Mouse (Mus musculus) forebrain, embryonic 14.5 days (tissue): ENCODE measurements at regions not wholly inside any gene's neighbourhood (a gene's known extent, or its start where the extent isn't known, plus 50 kb on each side); places are given as distances from the start of the nearest gene placed in this dataset.

Experiments used
- ATAC-seq: fragments of 200-750 bp; cut with Nextera tagmentation; 2 replicates; pipeline ENCODE4 v1.8.0; 2017; ENCODE audit warnings: mild to moderate bottlenecking, moderate library complexity
- DNase-seq: peaks from one replicate; pipeline ENCODE4 v3.0.0-alpha.2; 2015; ENCODE audit warnings: low spot score
- H3K27ac ChIP-seq: fragments of 300-500 bp; sonication (generic); 2 replicates; pipeline ENCODE4 v1.5.1; 2014; ENCODE audit warnings: low read depth, mild to moderate bottlenecking, control low read depth, low read length, moderate library complexity
- H3K27me3 ChIP-seq: fragments of 300-500 bp; sonication (generic); replicated peaks from 2 replicates; pipeline ENCODE4 v1.6.1; 2014; ENCODE audit warnings: low read length, control low read depth, mixed read lengths; ENCODE audit not compliant: control insufficient read depth, insufficient read depth
- H3K36me3 ChIP-seq: fragments of 300-500 bp; sonication (generic); 2 replicates; pipeline ENCODE4 v1.6.1; 2014; ENCODE audit warnings: low read length, control low read depth; ENCODE audit not compliant: control insufficient read depth, insufficient read depth
- H3K4me1 ChIP-seq: fragments of 300-500 bp; sonication (generic); 2 replicates; pipeline ENCODE4 v1.6.1; 2014; ENCODE audit warnings: antibody characterized with exemption, low read length, control low read depth; ENCODE audit not compliant: control insufficient read depth, insufficient read depth
- H3K4me2 ChIP-seq: fragments of 300-500 bp; sonication (generic); 2 replicates; pipeline ENCODE4 v1.6.1; 2014; ENCODE audit warnings: mild to moderate bottlenecking, control low read depth, low read length
- H3K4me3 ChIP-seq: fragments of 300-500 bp; sonication (generic); 2 replicates; pipeline ENCODE4 v1.5.1; 2014; ENCODE audit warnings: low read depth, low read length, control low read depth
- H3K9ac ChIP-seq: fragments of 300-500 bp; sonication (generic); 2 replicates; pipeline ENCODE4 v1.6.1; 2014; ENCODE audit warnings: mild to moderate bottlenecking, low read length, control low read depth, moderate library complexity
- H3K9me3 ChIP-seq: fragments of 300-500 bp; sonication (generic); replicated peaks from 2 replicates; pipeline ENCODE4 v1.6.1; 2016; ENCODE audit warnings: low read length, control low read depth, mixed read lengths; ENCODE audit not compliant: control insufficient read depth
- WGBS: fragments of 180-500 bp; shearing (Covaris S2); extraction: QIAGEN DNeasy Blood & Tissue Kit; methylation state at CpG from one replicate; pipeline ENCODE4 v1.1.7; 2014; 5-methylcytosine and 5-hydroxymethylcytosine counted together

GRCm38 (mm10) chr14:28664121-28664520, 159.6 kb downstream of the Wnt5a start:
- H3K36me3 ChIP-seq, result no peaks in the 10 kb centered on the region
- no peak for DNase-seq
- H3K4me1 ChIP-seq, result no peaks in the 10 kb centered on the region
- H3K27ac ChIP-seq, result no peak overlapping the region
- WGBS, result 49% methylated on average over 7 of the region's 7 CpGs
- no peak overlapping the region for H3K4me2 ChIP-seq
- ATAC-seq, result no peak
- no peak overlapping the region for H3K4me3 ChIP-seq
- H3K9me3 ChIP-seq, result no peaks in the 10 kb centered on the region
- no peaks in the 10 kb centered on the region for H3K27me3 ChIP-seq
- H3K9ac ChIP-seq, result no peak overlapping the region

- Histone ChIP-seq H3K27ac (no peak overlapping the region), H3K4me2 (no peak overlapping the region), H3K9me3 (no peaks in the 10 kb centered on the region), H3K27me3 (no peaks in the 10 kb centered on the region), H3K4me3 (no peak overlapping the region), H3K4me1 (0 out of 2 replicates have a peak, but pooled peaks cover 2% of the 10 kb centered on the region), H3K9ac (no peak overlapping the region), H3K36me3 (no peaks in the 10 kb centered on the region)
- peak; percentile 75; the same call in 1 of the 2 replicates for ATAC-seq
- DNase-seq, result peak; percentile 75
- WGBS, result 56% methylated on average over 5 of the region's 5 CpGs
These were observed 170.9 kb downstream of the Wnt5a start for GRCm38 (mm10) chr14:28675476-28675875.

DNA sequence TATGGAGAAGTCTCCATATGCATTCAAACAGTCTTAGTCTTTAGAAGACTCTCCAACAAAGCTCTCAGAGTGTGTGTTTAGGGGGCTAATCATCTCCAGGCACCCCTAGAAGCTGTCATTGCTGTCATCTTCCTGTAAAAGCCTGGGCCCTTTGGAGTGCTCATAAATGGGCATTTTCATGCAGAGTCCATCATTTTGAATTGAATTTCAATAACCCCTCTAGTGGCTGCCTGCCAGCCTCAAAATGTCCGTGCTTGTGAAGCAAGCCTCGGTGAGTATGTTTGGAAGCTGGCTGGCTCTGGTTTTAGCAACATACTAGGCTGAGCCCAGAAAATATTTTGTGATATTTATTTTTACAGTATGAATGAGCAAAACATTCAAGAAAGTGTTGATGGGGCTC, 195.2 kb downstream of the Wnt5a start:
- ATAC-seq, result peak; percentile 29; the same call in 1 of the 2 replicates
- DNase-seq, result peak; percentile 68
- H3K4me2 ChIP-seq, result no peak overlapping the region
- no peaks in the 10 kb centered on the region for H3K4me1 ChIP-seq
- no peak overlapping the region for H3K9ac ChIP-seq
- H3K27ac ChIP-seq, result no peak overlapping the region
- no peak overlapping the region for H3K4me3 ChIP-seq
- no peaks in the 10 kb centered on the region for H3K27me3 ChIP-seq
- H3K9me3 ChIP-seq, result no peaks in the 10 kb centered on the region
- 46% methylated on average over 2 of the region's 2 CpGs for WGBS
- no peaks in the 10 kb centered on the region for H3K36me3 ChIP-seq

- H3K9ac ChIP-seq, result no peak overlapping the region
- ATAC-seq (no peak), DNase-seq (no peak)
- WGBS, result 94% methylated on average over 5 of the region's 5 CpGs
- no peak overlapping the region for H3K4me2 ChIP-seq
- no peak overlapping the region for H3K27ac ChIP-seq
- H3K27me3 ChIP-seq, result no peaks in the 10 kb centered on the region
- H3K36me3 ChIP-seq, result no peaks in the 10 kb centered on the region
- no peaks in the 10 kb centered on the region for H3K4me1 ChIP-seq
- no peaks in the 10 kb centered on the region for H3K9me3 ChIP-seq
- no peak overlapping the region for H3K4me3 ChIP-seq
These were observed 200.2 kb downstream of the Wnt5a start for GRCm38 (mm10) chr14:28704729-28705128.

DNA sequence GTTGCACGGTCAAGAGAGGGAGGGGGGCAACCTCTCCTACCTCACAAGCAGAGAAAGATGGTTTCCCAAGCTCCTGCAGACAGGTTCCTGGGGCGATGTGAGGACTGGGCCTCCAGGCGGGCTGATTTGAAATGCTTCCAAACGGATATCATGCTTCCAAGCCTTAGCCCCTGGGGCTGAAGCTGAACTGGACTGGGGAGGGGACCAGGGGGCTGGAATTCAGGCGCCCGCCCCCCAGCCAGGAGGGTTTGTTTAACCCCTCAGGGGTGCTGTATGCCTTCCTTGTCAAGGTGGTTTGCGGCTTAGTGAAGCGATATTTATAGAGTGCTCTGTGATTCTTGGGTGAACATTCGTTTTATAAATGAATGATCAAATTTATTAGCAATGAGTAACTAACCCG, 210.0 kb downstream of the Wnt5a start:
- Histone ChIP-seq H3K27me3 (no peaks in the 10 kb centered on the region), H3K27ac (no peak overlapping the region), H3K9me3 (no peaks in the 10 kb centered on the region), H3K4me1 (no peaks in the 10 kb centered on the region), H3K4me3 (no peak overlapping the region), H3K9ac (no peak overlapping the region), H3K36me3 (no peaks in the 10 kb centered on the region), H3K4me2 (no peak overlapping the region)
- WGBS, result 68% methylated on average over 10 of the region's 10 CpGs
- no peak for ATAC-seq
- no peak for DNase-seq

- no peaks in the 10 kb centered on the region for H3K36me3 ChIP-seq
- ATAC-seq (no peak), DNase-seq (no peak)
- 96% methylated on average over 3 of the region's 3 CpGs for WGBS
- no peak overlapping the region for H3K9ac ChIP-seq
- no peak overlapping the region for H3K4me3 ChIP-seq
- no peaks in the 10 kb centered on the region for H3K27me3 ChIP-seq
- no peak overlapping the region for H3K27ac ChIP-seq
- H3K4me1 ChIP-seq, result no peaks in the 10 kb centered on the region
- H3K4me2 ChIP-seq, result no peak overlapping the region
- no peaks in the 10 kb centered on the region for H3K9me3 ChIP-seq
These were observed 216.0 kb downstream of the Wnt5a start for GRCm38 (mm10) chr14:28720545-28720944.

- 83% methylated on average over 4 of the region's 4 CpGs for WGBS
- H3K9me3 ChIP-seq, result no peaks in the 10 kb centered on the region
- ATAC-seq (no peak), DNase-seq (no peak)
- H3K4me3 ChIP-seq, result no peak overlapping the region
- H3K9ac ChIP-seq, result no peak overlapping the region
- no peak overlapping the region for H3K27ac ChIP-seq
- H3K27me3 ChIP-seq, result no peaks in the 10 kb centered on the region
- no peaks in the 10 kb centered on the region for H3K4me1 ChIP-seq
- no peaks in the 10 kb centered on the region for H3K36me3 ChIP-seq
- H3K4me2 ChIP-seq, result no peak overlapping the region
These were observed 221.1 kb downstream of the Wnt5a start for GRCm38 (mm10) chr14:28725666-28726065.

DNA sequence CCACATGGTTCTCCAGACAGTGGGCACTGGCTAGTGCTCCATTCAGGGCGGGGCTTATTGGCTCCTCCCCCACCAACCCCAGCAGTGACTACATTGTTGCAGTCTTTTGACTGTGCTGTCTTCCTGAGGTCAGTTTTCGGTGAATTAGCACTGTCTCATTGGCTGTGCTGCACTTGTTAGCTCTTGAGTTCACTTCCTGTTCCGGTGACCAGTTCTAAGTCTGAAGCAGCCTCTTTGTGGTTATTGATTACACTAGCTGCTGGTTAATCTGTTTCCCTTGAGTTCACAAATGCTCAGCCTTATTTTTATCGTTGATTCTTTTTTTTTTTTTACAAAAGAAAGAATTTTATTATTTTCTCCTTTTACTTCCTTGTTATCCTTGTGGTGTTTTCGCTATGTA, 228.9 kb downstream of the Wnt5a start:
- H3K4me2 ChIP-seq, result no peak overlapping the region
- H3K36me3 ChIP-seq, result no peaks in the 10 kb centered on the region
- 75% methylated on average over 5 of the region's 5 CpGs for WGBS
- H3K27ac ChIP-seq, result no peak overlapping the region
- H3K9ac ChIP-seq, result no peak overlapping the region
- ATAC-seq, result no peak
- no peaks in the 10 kb centered on the region for H3K27me3 ChIP-seq
- DNase-seq, result no peak
- H3K4me1 ChIP-seq, result no peaks in the 10 kb centered on the region
- no peak overlapping the region for H3K4me3 ChIP-seq
- H3K9me3 ChIP-seq, result no peaks in the 10 kb centered on the region

- Histone ChIP-seq H3K27ac (no peak overlapping the region), H3K36me3 (no peaks in the 10 kb centered on the region), H3K4me3 (no peak overlapping the region), H3K4me1 (no peaks in the 10 kb centered on the region), H3K9ac (no peak overlapping the region), H3K9me3 (no peaks in the 10 kb centered on the region), H3K4me2 (no peak overlapping the region), H3K27me3 (no peaks in the 10 kb centered on the region)
- 88% methylated on average over 5 of the region's 5 CpGs for WGBS
- ATAC-seq (no peak), DNase-seq (no peak)
These were observed 230.9 kb downstream of the Wnt5a start for GRCm38 (mm10) chr14:28735446-28735845.
